Mouse (Mus musculus): ENCODE data around the gene Recql.

Gene Recql

DNA sequence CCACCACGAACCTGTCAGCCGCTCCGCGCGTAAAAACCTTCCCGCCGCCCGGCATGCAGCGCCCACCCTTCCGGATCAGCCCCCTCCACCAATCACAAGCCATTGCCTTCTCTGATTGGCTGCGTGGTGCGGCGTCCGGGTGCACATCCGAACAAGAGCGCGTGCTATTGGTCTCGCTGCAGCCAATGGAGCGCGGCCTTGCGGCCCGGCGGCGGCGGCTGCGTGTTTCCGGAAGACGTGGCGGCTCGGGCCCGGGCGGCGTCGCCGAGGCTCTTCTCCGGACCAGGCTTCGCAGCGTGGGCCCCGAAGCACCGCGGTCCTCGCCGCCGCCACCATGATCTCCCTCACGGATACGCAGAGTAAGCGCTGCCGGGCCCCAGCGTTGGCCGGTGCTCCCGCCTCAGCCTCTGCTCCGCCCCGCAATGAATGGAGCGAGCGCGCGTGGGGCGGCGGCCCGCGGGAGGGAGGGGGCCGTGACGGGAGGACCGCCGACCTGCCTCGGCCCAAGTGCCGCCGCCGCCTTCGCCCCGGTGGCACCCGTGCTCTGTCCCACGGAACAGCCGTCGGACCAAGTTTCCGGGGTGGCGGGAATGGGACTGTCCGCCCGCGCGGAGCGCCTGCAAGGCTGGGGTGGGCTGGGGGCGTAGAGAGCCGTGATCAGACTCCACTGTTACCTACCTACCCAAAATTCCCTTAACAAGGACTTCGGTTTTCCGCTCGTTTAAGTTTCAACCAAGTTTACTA is at the start of gene Recql, which contains the start of gene Golt1b:
Gene Recql (minus strand): TSS at position 77 of the 744 bp plus-strand sequence.
Gene Golt1b (plus strand): TSS at position 211 of the 744 bp plus-strand sequence.
- DNase-seq (ENCODE audit: low read depth, low spot score) = peak; percentile 98

DNA sequence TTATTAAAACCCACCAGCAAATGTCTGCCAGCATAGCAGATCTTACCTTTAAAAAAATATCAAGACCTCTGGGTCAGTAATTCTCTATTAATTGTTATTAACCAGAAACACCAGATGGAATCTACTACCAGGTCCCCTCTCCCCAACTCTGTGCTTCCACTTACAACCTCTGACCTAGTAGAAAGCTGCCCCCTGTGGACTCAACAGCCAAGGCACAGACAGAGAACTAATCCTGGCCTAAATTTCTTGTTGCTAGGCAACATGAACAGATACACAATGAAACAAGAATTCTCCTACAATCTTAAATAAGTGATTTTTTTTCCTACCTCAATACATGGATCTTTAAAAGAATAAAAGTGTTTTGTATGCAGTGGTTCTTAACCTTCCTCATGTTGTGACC is 42.2 kb upstream of the Recql start:
- no peak for DNase-seq (ENCODE audit: low read depth, low spot score)

DNA sequence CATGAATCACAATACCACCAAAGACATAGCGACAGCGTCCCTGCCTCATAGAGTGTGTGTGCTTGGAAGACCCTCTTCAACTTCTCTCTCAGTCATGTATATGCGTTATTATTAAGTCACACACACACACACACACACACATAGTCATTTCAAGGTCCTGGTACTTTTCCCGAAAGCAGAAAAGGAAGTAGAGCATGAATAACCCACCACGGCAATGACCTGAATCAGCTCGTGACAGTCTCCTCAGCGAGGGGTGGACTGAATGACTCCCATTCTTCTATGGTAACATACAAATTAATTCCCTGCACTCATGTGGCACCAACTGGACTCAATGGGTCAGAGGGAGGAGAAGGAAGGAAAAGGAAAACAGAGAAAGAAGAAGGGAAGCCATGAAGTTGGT is 38.1 kb upstream of the Recql start:
- DNase-seq (ENCODE audit: low read depth, low spot score) = no peak

DNA sequence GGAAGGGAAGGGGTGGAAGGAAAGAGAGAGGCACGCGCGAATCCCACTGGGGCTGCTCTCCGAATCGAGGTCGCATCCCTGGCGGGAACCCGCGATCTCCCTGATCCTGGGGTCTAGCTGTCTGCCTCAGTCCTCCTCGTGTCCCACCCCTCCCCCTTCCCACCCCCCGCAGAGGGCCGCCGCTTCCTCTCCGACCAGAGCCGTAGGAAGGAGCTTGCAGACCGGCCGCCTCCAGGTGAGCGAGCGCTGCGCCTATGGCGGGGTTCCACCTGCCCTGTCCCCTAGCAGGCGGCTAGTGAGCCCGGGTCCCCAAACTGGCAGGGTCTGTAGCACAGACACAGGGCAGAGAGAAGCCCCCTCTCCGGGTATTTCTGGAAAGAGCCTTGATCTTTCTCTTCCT is 27.7 kb upstream of the Recql start:
- no peak for DNase-seq (ENCODE audit: low read depth, low spot score)

- no peak for DNase-seq (ENCODE audit: low read depth, low spot score)
Measured at GRCm38 (mm10) chr6:142413845-142414244, 27.0 kb upstream of the Recql start.

- DNase-seq (ENCODE audit: low read depth, low spot score) = peak; percentile 62
Measured at GRCm38 (mm10) chr6:142412906-142413491, 26.1 kb upstream of the Recql start, which contains the start of gene Spx. Gene Spx (plus strand): TSS chr6:142413441.

- no peak for DNase-seq (ENCODE audit: low read depth, low spot score)
Measured at GRCm38 (mm10) chr6:142411140-142411539, 24.3 kb upstream of the Recql start.

DNA sequence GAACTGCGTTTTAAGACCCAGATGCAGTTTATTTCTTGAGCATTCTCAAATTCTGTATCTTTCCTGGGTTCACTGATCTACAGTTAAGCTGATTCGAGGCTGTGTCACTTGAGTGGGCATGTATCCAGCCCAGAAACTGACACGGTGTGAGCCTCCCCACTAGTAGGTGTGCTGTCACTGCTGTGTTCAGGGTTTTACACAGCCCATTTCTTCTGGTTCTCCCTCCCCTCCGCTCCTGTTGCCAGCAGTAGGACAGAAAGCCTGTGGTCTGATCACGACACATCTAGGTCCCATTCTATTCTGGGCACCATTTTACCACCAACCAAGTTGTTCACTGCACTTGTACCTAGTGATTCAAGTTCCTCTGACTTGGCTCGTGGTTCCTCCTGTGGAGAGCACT is 8.9 kb upstream of the Recql start:
- no peak for DNase-seq (ENCODE audit: low read depth, low spot score)

GRCm38 (mm10) chr6:142394669-142395068 is 7.8 kb upstream of the Recql start:
- DNase-seq (ENCODE audit: low read depth, low spot score) = no peak

GRCm38 (mm10) chr6:142392312-142392711 is 5.4 kb upstream of the Recql start:
- no peak for DNase-seq (ENCODE audit: low read depth, low spot score)

DNA sequence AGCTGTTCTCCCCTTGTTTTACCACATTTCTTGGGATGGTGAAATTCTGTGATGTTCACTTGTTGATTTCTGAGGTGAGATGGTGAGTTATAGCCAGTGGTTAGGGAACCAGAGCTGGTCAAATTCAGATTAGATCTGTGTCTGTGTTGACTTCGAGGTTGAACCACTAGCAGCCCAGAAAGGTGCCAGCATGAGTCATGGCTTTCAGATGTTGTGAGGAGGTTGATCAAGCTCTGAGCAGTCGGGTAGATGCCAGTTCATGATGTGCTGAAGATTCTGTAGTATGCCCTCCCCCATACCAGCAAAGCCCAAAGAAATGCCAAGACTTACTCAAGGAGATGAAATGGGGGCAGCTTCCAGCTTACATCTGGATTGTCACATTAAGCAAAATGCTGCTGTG is 2.2 kb upstream of the Recql start:
- DNase-seq (ENCODE audit: low read depth, low spot score) = peak; percentile 83

DNA sequence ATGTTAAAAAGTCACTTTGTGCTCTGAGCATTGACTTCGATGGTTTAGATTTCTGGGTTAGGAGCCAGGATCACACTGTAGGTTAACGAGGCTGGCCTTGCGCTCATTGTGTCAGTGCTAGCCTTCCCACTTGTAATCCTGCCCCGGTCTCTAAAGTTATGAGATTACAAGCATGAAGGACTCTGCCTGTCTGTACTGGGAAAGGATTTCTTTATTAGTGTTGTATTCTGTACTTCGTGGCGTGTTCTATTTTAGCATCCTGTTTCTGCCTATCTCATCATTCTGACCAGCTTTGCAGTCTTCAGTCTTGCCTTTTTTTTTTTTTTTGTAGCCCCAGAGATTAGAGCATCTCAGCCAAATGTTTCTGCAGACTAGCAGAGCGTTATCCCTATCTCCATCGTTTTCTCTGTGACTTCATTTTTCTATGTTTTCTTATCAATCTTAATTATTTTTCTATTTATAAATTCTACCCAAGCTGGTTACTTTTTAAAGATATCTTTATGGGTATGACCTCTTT is 926 bp upstream of the Recql start:
- DNase-seq (ENCODE audit: low read depth, low spot score) = peak; percentile 56

GRCm38 (mm10) chr6:142386285-142387010 is 439 bp downstream of the Recql start:
- DNase-seq (ENCODE audit: low read depth, low spot score) = peak; percentile 22

- no peak for DNase-seq (ENCODE audit: low read depth, low spot score)
Measured at GRCm38 (mm10) chr6:142384521-142384920, 2.4 kb downstream of the Recql start.

DNA sequence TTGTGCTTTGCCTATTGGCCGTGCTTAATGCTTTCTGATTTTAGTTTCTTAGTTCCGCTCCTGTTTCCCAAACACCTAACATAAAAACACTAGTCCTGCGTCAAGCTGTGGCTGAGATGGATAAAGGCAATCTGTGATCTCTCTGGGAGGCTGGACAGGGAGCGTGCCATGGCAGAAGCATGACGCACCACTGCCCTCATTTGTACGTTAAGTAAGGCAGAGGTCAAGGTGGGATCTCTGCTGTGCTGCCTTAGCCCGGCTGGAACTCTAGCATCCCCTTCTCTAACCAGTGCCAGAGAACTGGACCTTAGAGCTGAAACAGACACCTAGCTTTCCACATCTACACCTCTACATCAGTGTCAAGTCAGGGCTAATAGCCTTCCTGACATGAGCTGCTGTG is 5.3 kb downstream of the Recql start:
- DNase-seq (ENCODE audit: low read depth, low spot score) = no peak

DNA sequence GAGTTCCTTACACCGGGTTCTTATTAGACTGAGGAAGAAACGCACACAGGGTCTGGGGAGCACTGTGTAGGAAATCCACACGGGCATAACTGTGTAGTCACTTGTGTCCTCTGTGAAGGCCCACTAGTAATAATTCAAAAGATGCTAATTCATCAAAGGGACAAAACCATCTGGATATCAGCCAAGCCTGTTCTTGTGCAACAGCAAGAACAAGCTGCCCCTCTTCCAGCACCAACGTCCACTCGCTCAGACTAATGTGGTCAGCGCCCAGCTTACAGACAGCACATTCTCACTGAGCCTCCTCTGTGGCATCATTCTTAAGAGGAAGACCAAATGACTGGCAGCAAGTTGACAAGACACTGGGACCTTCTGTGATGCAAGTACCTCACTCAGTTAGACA is 6.9 kb downstream of the Recql start:
- no peak for DNase-seq (ENCODE audit: low read depth, low spot score)

- no peak for DNase-seq (ENCODE audit: low read depth, low spot score)
Measured at GRCm38 (mm10) chr6:142378576-142379330, 8.1 kb downstream of the Recql start.

DNA sequence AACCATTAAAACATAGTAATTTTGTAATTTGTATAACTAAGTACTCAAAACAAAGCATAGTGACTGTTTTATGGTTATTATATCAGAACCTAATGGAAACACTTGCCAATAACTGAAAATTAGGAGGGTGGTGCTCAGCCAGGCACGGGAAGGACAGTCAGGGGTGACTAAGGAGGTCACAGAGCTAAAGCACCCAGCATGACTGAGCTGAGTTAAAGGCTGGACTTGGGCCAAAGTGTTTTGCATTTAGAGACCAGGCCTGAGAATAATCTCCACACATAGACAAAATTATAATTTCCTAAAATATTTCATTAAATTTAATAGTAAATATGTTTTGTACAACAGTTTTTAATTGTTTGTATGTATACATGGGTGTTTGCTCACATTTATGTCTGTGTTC is 9.8 kb downstream of the Recql start:
- DNase-seq (ENCODE audit: low read depth, low spot score) = peak; percentile 70

DNA sequence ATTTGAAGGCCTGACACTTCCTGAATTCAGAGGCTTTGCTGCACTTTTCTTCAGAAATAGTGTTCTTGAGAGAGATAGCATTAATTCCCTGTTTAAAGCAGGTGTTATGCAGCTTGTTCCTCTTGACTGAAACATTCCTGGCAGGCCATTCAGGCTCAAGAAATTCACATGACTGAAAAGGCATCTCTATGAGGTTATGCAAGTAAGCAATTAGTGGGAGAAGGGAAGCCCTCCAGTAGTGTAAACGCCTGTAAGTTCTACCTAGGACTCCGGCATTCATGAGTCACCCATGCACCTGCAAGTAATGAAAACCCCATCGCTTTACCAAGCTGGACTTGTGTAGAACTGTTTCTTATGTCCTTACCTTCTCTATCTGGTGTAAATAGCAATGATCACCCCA is 17.3 kb downstream of the Recql start:
- DNase-seq (ENCODE audit: low read depth, low spot score) = no peak

GRCm38 (mm10) chr6:142367565-142367964 is 19.3 kb downstream of the Recql start:
- peak; percentile 94 for DNase-seq (ENCODE audit: low read depth, low spot score)

- peak; percentile 58 for DNase-seq (ENCODE audit: low read depth, low spot score)
Measured at GRCm38 (mm10) chr6:142366473-142367018, 20.3 kb downstream of the Recql start.

Data from 3T3-L1 (cell line).